Mouse (Mus musculus) spleen, postnatal 14 days (tissue): ENCODE results near the gene Lzts2.

ENCODE experiments used
- DNase-seq, 2 experiments: peaks; one replicate each; pipeline ENCODE4 v3.0.0; 2021 to 2022; ENCODE audit warnings: low spot score in 2 of 2

Lzts2 gene

DNA sequence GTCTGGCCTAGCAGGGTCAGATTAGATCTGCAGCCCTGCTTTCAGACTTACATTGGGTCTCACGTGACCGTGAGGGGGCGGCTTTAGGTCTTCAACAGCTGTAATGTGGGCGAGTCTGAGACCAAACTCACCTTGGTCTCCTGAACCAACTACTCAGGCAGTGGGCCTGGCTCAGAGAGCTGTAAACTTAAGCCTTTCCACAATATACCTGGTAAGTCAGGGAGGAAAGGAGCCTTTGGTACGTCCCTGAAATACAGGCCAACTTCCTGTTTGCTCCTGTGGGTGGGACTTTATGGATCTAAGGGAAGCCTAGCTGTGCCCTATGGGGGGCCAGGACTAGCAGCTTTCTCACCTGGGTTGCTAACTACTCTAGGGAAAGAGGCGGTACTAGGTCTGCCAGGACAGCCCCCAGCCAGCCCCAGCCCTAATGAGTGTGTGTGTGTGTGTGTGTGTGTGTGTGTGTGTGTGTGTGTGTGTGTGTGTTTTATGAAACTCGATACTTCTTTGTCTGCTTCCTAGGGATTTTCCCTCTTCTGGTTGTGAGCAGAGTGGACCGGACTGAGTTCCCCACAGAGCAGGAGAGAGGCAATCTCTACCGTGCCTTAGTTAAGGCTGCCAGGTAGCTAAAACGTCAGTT, at the start of gene Lzts2:
Gene Lzts2 (plus strand): TSS at position 80 of the 637 bp plus-strand sequence.
- no peak for DNase-seq

DNA sequence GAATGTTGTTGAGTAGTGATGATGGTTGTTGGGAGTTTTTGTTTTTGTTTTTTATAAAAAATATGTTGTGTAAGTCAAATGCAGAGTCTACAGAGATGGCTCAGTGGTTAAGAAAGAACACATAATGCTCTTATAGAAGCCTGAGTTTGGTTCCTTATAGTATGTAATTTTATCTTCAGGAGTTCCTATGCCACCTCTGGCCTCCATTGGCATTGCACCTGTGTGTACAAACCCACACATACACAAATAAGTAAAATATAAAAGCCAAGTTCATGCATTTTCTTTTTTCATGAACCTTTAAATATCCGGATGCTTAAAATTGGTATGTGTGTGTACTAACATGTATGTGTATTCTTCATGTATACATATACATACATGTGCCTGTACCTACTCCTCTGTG, 48.2 kb upstream of the Lzts2 start:
- DNase-seq, result no peak

DNA sequence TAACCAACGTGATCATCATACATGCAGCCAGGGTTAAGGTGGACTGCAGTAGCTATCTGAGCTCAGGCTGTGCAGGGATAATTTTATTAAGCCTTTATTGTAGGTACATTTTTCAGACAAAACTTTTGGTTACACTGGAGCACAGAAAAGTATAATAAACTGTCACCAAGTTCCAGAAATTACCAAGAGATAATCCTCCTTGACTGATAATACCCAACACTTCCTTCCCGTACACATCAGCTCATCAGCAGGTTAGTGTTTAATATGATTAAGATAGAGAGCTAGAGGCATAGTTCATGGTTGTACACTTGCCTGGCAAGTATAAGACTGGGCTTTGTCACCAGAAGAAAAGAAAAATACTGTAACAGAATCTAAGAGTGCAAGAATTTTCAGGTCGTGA, 45.9 kb upstream of the Lzts2 start:
- DNase-seq, result no peak

DNA sequence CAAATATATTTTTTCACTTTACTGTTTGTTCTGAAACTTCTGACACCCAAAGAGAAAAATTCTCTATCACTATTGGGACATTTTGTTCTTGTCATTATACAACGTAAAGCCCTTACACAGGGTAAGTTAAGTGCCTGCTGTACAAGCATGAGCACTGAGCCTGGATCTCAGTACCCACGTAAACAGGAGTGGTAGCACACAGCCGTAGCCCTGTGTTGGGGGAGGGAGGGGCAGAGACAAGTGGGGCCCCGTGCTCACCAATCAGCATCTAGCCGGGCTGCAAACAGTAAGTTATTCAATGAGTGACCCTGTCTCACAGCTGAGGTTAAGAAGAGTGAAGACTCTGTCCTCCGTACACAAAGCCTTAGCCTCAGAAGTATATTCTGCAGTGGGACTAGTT, 37.6 kb upstream of the Lzts2 start:
- no peak for DNase-seq

DNA sequence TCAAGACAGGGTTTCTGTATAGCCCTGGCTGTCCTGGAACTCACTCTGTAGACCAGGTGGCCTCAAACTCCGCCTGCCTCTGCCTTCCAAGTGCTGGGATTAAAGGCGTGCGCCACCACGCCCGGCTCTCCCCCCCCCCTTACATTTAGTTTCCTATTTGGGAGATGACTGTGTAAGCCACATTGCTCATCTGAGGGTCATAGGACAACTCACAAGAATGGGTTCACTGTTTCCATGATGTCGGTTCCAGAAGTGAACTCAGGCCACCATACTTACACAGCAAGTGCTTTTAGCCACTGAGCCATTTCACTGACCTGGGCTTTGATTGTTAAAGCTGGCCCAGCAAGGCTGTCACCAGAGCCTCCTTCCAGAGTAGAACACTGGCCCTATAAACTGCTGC, 37.1 kb upstream of the Lzts2 start:
- no peak for DNase-seq

DNA sequence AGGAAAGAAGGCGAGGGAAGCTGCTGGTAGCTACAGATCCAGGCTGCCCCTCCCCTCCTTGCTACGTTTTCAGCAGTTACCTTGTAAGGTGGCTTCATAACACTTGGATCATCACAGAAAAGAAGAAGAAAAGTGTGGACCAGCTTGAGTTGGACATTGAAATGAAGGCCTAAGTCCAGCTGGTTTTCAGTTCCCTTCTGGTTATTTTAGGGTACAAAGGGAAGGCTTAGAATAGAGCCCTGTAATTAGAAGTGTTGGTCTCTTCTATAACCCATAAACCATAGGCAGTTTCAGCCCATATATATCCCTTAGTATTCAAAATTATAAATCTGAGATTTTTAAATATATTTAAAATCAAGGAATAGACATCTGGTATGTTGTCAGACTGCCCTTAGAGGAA, 33.4 kb upstream of the Lzts2 start:
- no peak for DNase-seq

DNA sequence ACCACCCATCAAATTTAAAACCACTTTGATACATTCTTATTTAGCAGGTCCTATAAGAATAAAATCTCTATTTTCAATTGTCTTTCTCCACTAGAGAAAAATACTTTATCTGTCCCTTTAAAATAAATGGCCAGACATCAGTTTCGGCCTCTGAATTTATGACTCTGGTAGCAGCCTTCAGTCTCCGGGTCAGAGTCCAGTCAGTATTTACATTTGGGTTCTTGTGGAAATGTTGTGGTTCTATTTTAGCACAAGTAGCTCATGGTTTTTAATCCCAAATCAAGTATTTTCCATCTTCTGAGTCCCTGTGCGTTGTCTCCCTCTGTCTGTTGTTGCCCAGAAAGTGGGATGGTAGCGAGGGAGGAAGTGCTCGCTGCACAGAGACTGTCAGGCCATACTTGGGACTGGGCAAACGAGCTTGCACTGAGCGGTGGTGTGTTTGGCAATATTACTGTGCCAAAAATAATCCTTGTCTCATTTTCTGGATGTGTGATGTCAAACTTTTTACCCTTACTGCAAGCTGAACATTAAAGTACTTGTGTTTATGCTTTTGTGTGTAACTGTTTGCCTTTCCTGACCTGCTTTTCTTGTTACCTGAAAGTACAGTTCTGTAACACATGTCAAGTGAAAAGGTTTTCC, 31.6 kb upstream of the Lzts2 start:
- no peak for DNase-seq

DNA sequence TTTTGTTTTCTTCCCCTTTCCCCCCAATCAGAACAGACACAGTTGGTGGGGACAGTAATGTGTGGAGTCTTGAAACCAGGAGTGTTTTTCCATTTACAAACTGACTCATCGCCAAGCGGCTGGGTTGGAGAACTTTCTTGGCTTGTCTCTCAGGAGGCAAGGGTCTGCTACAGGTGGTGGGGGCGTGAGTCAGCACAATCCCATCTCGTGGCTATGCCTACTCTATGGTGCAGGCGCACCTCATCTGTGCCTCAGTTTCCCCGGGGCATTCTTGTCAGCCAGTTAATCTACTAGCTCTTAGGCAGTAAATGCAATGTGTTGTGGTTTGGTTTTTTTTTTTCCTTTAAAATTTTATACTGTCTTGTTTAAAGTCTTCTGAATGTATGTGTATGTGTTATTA, 30.8 kb upstream of the Lzts2 start:
- DNase-seq, result no peak

DNA sequence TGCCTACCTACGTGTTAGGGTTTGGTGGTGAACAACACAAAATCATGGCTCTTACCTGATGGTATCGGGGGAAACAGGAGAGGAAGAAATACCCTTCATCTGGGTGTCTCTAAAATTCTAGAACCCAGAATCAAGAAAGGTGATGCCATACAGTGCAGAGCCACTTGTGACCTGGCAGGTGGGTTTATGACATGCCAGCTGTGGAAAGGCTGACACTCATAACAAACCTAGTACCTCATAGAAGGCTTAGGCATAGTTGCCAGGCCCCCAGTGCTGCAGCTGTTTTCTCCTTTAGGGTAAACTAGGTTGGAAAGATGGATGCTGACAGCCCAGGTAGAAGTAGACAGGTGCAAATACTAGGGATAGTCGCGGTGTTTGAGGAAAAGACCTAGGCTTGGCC, 29.8 kb upstream of the Lzts2 start:
- no peak for DNase-seq

DNA sequence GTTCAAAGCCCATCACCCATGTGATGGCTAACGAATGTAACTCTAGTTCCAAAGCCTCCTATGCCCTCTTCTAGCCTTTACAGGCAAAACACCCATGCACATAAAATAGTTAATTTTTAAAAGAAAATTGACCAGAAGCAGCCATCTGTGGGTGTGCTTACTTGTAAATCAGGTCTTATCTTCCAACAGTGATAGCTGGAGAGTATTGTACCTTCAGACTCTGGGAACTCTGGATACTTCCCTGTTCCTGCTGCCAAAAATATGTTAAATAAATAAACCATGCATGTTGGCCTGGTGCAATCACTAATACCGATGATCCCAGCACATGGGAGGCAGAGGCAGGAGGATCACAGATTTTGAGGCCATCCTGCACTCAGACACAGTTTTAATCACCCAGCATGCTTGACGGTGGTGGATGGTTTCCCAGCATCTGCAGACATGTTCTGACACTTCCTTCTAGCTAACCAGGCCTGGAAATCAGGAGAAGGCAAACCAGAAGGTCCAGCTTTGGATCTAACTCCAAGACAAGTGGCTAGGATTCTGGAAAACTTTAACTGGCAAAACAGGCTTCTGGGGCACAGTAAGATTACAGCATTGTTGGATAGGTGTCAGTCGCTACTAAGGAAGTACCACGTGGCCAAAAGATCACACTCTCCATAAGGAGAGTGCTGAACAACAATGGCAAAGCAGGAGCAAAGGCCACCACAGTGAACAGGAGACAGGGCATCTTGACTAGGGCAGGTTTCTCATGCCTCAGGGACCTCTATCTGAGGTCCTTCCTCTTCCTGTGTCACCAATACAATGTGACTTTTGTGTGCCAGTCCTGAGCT, 28.8 kb upstream of the Lzts2 start:
- DNase-seq, result no peak

DNA sequence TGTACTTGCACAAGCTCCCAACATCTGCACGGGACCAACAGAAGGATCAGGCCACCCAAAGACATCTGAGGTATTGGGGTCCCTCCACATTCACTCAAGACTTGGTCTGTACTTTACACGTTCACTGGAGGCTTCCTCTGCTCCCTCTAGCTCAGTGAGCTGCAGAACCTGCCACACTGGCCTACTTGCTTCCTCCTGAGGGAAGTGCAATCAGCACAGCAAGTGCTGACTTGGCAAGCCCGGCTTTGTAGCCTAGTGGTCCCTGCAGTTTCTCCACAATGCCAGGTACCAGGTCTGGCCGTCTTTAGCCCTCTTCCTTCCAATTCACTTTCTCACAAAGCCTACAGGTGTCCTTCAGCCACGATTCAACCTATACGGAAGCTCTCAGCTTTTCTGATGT, 27.2 kb upstream of the Lzts2 start:
- no peak for DNase-seq

DNA sequence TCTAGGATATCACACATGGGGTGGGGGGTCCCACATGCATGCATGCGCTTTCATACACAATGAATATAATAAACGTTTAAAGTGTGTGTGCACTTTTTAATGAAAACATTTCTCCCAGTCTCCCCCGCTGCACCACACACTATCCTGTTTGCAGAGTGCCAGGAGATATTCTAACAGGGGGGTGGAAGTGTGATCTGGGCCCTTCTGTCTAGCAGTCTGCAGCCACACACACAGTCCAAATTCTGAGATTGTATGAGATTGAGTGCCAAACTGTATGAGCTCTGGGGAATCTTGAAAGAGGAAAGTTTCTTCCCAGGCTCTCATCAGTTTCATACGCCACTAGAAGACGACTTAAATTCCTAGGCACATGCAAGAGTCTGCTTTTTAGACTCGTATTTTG, 26.4 kb upstream of the Lzts2 start:
- no peak for DNase-seq

DNA sequence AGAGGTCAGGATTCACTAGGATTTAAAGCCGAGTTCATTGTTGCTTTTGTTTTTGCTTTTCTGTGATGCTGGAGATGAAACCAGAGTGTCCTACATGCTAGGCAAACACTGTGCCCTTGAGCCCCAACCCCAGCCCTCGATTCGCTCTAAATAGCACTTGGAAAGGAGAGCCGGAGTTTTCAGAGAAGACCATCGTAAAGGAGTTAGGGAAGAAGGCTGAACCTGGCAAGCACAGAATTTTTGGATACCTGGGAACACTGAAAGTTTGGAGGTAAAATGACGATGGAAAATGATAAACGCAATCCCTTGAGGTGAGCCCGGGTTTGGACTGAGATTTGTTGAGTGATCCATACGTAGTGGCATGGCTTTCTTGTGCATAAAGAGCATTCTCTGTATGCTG, 25.9 kb upstream of the Lzts2 start:
- no peak for DNase-seq

DNA sequence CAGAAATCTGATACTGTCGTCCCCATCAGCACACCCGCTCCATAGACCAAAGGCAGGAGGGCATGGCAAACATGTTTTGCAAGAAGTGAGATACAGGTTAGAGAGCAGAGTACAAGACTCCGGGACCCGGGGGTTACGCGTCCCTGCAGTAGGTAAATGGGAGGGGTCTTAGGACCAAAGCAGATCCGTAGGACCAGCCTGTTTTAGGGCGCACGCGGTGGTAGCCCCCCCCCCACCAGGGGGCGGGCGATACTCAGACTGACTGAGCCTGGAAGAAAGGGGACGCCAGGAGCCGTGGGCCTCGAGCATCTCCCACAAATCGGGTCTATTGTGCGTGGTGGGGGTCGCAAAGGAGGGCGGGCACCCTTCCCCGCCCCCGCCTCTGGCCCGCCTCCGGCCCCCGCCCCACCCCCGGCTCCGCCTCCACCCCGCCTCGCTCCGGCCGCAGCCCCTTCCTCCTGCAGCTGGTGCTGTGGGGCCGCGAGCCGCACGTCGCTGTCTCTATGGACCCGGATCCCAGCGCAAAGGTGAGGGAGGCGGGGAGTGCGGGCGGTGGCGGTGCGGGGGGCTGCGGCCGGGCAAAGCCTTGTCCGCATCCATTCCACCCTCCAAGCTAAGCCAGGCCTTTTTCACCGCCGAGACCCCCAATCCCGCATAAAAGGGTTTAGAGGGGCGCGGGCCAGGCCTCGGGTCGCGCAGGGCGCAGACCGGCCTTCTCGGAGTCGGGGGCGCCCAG, 25.2 kb upstream of the Lzts2 start, which contains the start of gene Sema4g:
Gene Sema4g (plus strand): TSS at position 271 of the 736 bp plus-strand sequence.
- DNase-seq, result no peak

DNA sequence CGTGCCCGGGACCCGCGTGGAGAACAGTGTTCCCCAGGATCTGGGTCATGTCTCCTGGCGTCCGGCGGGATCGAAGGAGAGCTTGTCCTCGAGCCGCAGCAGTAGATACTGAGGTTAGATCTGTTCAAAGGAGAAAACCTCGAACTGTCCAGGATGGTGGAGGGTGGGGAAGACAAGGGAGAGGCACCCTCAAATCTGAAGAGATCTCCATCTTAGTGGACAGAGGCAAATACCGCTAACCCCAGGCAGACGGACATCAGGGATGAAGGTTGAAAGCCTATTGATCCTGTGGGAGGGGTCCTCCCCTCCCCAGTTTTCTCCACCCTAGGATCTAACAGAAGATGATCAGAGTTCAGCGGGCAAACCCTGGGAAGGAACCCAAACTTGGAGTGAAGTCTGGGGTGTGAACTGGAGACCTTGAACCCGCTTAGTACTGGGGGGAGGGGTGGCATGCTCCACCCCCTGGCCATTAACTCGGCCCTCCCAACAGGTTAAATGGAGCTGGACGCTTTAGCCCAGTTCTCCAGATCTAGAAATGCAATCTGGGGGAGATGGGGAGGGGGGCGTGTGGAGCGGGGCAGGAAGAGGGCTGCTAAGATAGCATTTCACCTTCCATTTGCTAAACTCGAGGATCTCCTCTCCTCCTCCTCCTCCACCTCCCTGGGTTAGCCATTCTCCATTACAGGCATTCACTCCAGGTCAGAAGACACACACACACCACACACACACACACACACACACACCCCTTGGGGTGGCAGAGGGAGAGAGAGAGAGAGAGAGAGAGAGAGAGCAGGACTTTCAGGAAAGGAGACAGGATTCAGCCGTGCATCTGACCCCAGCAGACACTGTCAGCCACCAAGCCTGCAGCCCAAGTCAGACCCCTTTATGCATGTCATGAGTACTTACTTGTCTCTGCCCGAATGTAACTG, 24.4 kb upstream of the Lzts2 start:
- no peak for DNase-seq

DNA sequence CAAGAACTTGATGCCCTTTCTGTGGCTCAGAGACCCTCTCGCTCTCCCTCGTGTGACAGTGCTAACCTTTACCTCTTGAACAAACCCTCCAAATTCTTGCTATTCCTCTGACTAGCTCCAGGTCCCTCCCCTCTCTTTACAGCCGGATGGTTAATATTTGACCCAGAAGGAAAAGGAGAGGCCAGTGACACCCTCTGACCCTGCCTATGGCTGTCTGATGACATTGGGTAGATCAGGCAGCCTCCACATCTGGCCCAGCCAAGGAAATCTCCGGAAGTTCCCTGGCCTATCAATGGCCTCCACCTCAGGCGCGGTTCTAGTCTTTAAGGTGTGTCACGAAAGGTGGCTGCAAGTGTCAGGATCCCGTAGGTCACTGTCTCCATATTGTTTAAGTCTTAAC, 23.2 kb upstream of the Lzts2 start:
- DNase-seq, result no peak

DNA sequence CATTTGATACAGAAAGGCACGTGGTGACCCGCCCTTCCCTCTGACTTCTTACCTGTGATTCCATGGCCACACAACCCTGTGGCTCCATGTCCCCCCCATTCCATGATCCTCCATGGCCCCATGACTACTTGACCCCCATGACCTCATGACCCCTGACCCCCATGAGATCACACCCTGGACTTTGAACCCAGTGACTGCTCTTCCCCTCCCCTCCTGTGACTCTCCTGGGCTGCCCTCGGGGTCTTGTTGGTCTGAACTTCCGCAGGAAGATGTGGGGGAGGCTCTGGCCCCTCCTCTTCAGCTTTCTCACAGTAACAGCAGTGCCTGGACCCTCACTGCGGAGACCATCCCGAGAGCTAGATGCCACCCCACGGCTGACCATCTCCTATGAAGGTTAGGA, 22.0 kb upstream of the Lzts2 start:
- no peak for DNase-seq

DNA sequence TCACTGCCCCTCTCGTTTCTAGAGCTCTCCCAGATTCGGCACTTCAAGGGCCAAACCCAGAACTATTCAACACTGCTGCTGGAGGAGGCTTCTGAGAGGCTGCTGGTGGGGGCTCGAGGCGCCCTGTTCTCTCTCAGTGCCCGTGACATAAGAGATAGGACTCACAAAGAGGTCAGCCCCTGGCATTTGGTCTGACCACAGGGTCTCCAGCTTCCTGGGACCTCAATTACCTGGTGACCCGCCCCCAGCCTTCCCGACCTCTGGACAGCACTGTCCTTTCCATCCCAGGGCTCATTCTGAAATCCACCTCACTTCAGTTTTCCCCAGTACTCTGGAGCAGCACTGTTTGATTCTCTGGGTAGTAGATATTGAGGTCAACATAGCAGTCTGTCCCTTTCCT, 21.5 kb upstream of the Lzts2 start:
- no peak for DNase-seq

DNA sequence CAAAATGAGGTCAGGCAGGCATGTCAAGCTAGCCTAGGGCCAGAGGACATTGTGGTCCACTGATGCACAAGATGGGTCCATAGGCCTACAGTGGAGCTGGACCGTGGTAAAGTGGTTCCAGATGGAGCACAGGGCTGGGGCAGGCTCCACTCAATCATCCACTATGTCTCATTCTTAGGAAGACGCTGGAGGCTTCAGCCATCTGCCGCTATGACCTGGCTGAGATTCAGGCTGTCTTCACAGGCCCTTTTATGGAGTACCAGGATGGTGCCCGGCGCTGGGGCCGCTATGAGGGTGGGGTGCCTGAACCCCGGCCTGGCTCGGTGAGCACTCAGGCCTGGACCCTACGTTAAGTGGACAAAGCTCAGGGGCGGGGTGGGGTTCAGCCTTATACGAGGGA, 16.4 kb upstream of the Lzts2 start:
- DNase-seq, result no peak

DNA sequence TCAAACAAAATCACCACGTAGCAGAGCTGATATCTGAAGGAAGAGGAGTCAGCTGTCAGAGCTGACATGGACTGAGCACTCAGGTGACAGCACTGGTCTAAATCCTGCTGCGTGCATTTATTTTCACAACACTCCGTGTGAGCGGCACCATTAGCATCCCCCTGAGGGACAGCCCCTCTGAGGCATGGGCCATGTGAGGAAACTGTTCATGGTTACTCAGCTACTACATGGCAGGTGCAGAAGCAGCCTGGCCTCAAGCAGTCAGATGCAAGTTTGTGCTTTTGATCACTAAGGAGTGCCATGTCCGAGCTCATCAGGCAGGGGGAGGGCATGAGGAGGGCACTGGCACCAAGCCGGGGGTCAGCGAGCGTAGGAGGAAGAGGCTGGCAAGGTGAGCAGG, 14.6 kb upstream of the Lzts2 start:
- no peak for DNase-seq

DNA sequence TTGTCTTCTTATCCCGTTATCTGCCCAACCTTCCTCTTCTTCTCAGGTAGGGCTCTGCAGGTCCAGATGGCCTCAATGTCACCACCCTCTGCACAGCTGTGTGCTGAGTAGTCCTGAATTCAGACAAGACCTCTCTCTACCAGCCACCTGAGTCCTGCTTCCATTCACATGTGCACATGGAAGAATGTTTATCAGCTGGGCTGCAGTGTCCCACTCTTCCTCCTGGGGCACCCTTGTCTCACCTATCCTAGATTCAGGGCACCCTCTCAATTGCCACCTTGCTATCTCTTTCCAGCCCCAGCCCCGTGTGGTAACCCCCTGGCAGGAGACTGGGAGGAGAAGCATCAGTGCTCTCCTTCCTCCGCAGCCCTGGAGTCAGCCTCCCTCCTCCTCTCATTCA, 11.9 kb upstream of the Lzts2 start:
- no peak for DNase-seq
